Mouse (Mus musculus) testis, postnatal 14 days (tissue): ENCODE results near the gene Gm4836.
"Not testable (repeated sequence)": the region's sequence is repeated elsewhere in the genome, so short reads cannot be mapped to it uniquely, and the experiment has no call there.

Source experiments
- DNase-seq: peaks from one replicate; pipeline ENCODE4 v3.0.0; 2021; ENCODE audit warnings: low spot score

Gm4836 gene

DNA sequence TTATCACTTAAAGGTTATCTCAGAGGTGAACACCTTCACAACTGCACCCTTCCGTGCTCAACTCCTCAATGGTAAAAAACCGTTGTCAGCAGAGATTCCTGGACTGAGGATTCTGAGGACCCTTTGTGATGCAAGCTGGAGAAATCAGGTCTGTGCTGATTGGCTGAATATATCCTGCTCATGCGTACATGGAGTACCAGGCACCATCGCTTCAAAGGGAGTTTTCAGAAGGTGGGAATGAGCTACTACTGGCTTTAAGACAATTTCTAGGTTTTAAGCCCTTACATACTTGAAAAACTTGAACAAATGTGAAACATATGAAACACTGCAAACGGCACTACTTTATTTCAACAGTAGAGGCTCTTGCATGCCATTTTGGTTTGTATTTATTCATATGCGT, at the start of gene Gm4836:
Gm4836 (minus strand) TSS at position 101 of the 400 bp plus-strand sequence.
- not testable (repeated sequence) for DNase-seq
